Mouse (Mus musculus): Measurements from ENCODE around the gene Ptma. TPM values are rescaled to one million over a fixed set of nuclear protein-coding genes. Genes with fewer than 3 reads are reported as not detected.
"Not testable (repeated sequence)": the region's sequence is repeated elsewhere in the genome, so short reads cannot be mapped to it uniquely, and the experiment has no call there.

Ptma gene
- 3,352 and 3,592 TPM in 2 replicates for polyA plus RNA-seq (2016; fragmentation: Nextera tagmentation; extraction: Ambion mirVana)

DNA sequence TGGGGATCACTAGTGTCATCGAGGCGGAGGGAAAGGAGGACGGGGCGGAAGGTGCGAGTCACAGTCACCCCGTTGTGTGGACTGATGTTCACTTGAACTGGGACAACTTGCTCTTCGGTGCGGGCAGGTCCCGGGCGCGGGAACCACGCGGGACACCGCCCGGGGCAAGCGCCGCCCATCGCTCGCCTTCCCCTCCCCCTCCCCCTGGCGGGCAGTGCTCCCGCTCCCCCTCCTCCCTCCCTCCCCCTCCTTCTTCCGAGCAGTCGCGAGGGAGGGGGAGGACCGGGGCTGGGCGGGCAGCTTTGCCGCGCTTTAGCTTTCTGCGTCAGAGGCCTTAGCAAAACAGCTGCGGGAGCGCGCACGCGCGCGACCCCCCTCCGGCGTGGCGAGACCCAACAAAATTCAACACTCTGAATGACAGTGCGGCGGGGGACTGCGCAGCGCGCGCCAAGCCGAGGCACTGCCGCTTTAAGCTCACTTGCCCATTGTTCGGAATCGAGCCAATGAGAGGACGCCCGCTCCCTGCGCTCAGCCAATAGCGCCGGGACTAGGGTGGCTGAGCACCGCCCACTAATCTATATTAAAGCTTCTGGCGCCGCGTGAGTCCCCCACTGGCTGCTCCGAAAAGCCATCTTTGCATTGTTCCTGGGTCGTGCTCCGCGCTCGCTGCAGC lies at the start of gene Ptma:
Ptma (plus strand) TSS at position 611 of the 673 bp plus-strand sequence.
- H3K4me3 ChIP-seq, result peak within 1 kb of the TSS; percentile 100
- H3K36me3 ChIP-seq (replicated peaks), result peaks cover 35% of the 10 kb centered on the region
- H3K27me3 ChIP-seq (replicated peaks; ENCODE audit: low read depth, poor library complexity, severe bottlenecking), result no peaks in the 10 kb centered on the region
- under 1% methylated on average over 60 of the region's 63 CpGs for WGBS
- H3K9me3 ChIP-seq, result no peaks in the 10 kb centered on the region
- peaks cover 59% of the 10 kb centered on the region for H3K4me1 ChIP-seq
- DNase-seq (ENCODE audit: low spot score), result peak; percentile 100
- H3K27ac ChIP-seq (replicated peaks), result peak within 1 kb of the TSS; percentile 99

DNA sequence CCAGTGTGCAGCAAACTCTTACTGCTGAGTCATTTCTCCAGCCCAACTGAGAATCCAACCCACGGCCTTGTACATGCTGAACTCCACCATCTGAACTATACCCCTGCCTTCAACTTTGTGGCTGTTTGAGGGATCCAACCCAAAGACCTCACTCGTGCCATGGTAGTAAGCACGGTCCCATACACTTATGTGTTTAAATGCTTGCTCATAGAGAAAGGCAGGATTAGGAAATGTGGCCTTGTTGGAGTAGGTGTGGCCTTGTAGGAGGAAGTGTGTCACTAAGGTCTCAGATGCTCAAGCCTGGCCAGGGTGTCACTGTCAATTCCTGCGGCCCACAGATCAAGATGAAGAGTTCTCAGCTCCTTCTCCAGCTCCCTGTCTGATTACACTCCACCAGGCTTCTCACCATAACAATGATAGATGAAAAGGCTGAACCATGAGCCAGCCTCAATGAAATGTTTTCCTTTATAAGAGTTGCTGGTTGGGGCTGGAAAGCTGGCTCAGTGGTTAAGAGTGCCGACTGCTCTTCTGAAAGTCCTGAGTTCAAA lies 48.7 kb upstream of the Ptma start:
- 93% methylated on average over 5 of the region's 5 CpGs for WGBS
- H3K27me3 ChIP-seq (replicated peaks; ENCODE audit: low read depth, poor library complexity, severe bottlenecking), result no peaks in the 10 kb centered on the region

DNA sequence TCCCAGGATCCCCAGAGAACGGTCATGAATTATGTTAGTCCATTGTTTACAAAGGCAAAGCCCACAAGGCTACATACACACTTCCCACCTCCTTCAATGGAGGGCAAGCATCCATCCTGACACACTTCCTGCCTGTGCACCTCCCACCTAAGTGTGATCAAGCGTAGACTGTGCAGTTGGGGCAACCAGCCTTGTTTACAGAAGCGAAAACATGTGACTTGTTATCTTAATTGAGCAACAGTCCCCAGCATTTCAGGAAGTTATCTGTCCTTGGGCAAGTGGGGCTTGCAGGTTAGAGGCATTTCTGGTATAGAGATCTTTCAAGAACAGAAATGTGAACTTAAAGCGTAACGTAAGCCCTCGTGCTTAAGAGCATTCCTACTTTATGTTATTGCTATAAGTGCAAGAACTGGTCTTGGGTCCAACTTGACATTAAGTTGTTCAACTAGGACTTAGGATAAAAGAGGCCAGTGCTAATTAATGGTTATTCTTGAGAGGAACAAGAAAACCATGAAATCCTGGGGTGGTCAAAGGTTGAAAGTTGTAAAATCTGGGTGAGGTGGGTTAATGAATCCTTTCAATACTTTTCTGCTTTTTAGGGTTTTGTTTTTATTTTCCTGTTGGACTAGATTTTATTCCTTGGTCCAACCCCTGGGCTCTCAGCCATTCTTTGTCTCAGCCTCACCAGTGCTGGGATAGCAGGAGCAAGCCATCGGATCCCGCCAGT lies 47.3 kb upstream of the Ptma start:
- H3K27ac ChIP-seq (replicated peaks), result no peak overlapping the region
- 87% methylated on average over 8 of the region's 8 CpGs for WGBS
- H3K4me1 ChIP-seq, result peaks cover 18% of the 10 kb centered on the region
- no peak overlapping the region for H3K4me3 ChIP-seq
- no peak for DNase-seq (ENCODE audit: low spot score)
- no peaks in the 10 kb centered on the region for H3K27me3 ChIP-seq (replicated peaks; ENCODE audit: low read depth, poor library complexity, severe bottlenecking)
- no peaks in the 10 kb centered on the region for H3K36me3 ChIP-seq (replicated peaks)
- H3K9me3 ChIP-seq, result no peaks in the 10 kb centered on the region

More for the DNA sequence above, 48.7 kb upstream of the Ptma start:
- no peak for DNase-seq (ENCODE audit: low spot score)
- Histone ChIP-seq H3K36me3 (replicated peaks) (no peaks in the 10 kb centered on the region), H3K9me3 (no peaks in the 10 kb centered on the region), H3K27ac (replicated peaks) (no peak overlapping the region), H3K4me1 (peaks cover 20% of the 10 kb centered on the region), H3K4me3 (no peak overlapping the region)

DNA sequence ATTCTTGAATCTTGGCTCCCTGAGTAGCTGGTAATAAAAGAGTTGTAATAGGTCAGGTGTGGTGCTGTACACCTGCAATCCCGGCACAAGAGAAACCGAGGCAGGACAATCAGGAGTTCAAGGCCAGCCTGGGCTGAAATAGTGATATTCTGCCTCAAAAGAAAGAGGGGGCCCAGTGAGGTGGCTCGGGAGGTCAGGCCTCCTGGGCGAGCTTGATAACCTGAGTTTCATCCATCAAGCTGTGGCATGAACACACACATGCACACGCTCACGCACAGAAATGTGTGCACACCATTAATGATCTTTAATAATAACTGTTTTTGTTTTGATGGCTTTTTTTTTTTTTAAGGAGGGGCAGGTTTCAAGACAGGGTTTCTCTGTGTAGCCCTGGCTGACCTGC lies 46.2 kb upstream of the Ptma start:
- Histone ChIP-seq H3K27me3 (replicated peaks; ENCODE audit: low read depth, poor library complexity, severe bottlenecking) (no peaks in the 10 kb centered on the region), H3K9me3 (no peaks in the 10 kb centered on the region), H3K27ac (replicated peaks) (no peak overlapping the region), H3K4me3 (no peak overlapping the region), H3K36me3 (replicated peaks) (no peaks in the 10 kb centered on the region), H3K4me1 (peaks cover 18% of the 10 kb centered on the region)
- DNase-seq (ENCODE audit: low spot score), result no peak
- 90% methylated on average over 6 of the region's 6 CpGs for WGBS

DNA sequence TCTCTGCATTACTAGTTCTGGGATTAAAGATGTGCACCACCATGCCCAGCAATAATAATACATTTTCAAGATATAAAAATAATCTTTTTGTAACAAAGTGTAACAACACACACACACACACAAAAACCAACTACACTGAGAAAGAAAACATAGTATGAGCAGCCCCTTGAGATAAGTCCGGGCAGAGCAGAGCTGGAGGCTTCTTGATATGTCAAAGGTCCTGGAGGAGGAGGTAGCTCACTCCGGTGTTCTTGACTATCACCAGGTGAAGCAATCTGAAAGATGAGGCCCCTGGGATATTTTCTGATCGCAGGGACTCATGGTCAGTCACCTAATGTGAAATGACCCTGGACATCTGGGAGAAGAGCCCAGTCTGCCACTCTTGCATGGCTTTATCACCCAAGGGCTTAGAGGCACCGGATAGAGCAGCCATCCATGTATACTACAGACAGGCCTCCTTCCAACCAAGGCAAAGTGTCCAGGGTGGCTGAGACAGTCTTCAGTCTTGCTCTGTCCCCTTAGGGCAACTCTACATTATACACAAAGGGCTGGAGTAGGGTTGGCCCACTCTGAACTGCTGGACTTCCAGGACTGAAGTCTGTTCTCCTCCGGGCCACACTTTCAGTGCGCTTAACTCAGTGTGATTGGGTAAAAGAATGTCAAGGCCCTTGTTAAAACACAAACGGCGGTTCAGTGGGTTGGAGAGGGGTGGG lies 45.6 kb upstream of the Ptma start:
- peaks cover 18% of the 10 kb centered on the region for H3K4me1 ChIP-seq
- peak overlapping the region; percentile 70 for H3K27ac ChIP-seq (replicated peaks)
- 87% methylated on average over 8 of the region's 8 CpGs for WGBS
- no peak for DNase-seq (ENCODE audit: low spot score)
- H3K4me3 ChIP-seq, result no peak overlapping the region
- H3K36me3 ChIP-seq (replicated peaks), result no peaks in the 10 kb centered on the region
- no peaks in the 10 kb centered on the region for H3K27me3 ChIP-seq (replicated peaks; ENCODE audit: low read depth, poor library complexity, severe bottlenecking)
- no peaks in the 10 kb centered on the region for H3K9me3 ChIP-seq

DNA sequence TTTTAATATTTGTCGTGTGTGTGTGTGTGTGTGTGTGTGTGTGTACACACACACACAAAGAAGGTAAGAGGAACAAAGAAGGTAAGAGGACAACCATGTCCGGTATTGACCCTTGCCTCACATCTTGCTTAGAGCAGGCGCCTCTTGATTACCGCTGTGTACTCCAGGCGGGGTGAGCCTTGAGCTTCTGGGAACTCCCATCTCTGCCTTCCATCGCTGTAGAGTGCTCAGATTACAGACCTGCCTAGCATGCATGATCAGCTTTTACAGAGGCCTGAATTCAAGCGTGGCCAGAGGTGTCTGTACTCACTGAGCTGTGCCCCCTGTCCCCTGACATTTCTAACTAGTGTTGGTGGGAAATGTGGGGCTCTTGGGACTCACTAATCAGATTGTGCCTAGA lies 45.1 kb upstream of the Ptma start:
- Histone ChIP-seq H3K27me3 (replicated peaks; ENCODE audit: low read depth, poor library complexity, severe bottlenecking) (no peaks in the 10 kb centered on the region), H3K36me3 (replicated peaks) (no peaks in the 10 kb centered on the region), H3K4me3 (no peak overlapping the region), H3K4me1 (peaks cover 18% of the 10 kb centered on the region), H3K9me3 (no peaks in the 10 kb centered on the region), H3K27ac (replicated peaks) (peak overlapping the region; percentile 70)
- 66% methylated on average over 7 of the region's 7 CpGs for WGBS
- DNase-seq (ENCODE audit: low spot score), result no peak

DNA sequence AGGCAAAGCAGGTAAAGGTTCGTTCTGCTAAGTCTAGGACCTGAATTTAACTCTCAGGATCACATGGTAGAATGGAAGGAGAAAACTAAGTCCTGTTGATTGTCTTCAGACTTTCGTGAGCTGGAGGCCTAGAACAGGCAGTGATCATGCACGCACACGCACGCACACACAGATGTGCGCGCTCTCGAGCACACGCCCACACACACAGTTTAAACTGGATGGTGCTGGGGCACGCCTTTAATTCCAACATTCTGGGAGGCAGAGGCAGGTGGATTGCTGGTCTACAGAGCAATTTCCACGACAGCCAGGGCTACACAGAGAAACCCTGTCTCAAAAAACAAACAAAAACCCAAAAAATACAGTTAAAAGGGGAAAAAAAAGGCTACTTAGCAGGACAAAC lies 44.2 kb upstream of the Ptma start:
- no peak overlapping the region for H3K4me3 ChIP-seq
- WGBS, result 88% methylated on average over 11 of the region's 11 CpGs
- H3K36me3 ChIP-seq (replicated peaks), result no peaks in the 10 kb centered on the region
- peak overlapping the region; percentile 61; the same call in 1 of the 2 replicates for H3K27ac ChIP-seq (replicated peaks)
- no peaks in the 10 kb centered on the region for H3K9me3 ChIP-seq
- no peak for DNase-seq (ENCODE audit: low spot score)
- H3K27me3 ChIP-seq (replicated peaks; ENCODE audit: low read depth, poor library complexity, severe bottlenecking), result no peaks in the 10 kb centered on the region
- H3K4me1 ChIP-seq, result peaks cover 18% of the 10 kb centered on the region

DNA sequence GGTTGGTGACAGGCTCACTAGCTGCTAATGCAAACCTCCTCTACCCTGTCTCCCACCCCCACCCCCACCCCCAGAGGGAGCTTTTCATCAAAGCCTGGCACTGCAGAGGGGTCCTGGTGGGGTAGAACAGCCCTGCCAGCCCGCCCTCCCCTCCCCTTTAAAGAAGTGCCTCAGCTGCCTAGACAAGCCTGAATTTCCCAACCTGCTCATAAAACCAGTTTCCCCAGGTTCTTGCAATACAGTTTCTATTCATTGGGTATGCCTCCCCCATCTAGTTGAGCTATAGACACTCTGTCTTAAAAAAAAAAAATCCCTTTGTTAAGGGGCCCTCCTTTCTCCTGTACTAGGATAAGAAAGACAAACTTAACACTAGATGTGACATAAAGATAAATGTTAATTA lies 43.8 kb upstream of the Ptma start:
- DNase-seq (ENCODE audit: low spot score), result no peak
- no peaks in the 10 kb centered on the region for H3K9me3 ChIP-seq
- peaks cover 18% of the 10 kb centered on the region for H3K4me1 ChIP-seq
- H3K27me3 ChIP-seq (replicated peaks; ENCODE audit: low read depth, poor library complexity, severe bottlenecking), result no peaks in the 10 kb centered on the region
- H3K27ac ChIP-seq (replicated peaks), result peak overlapping the region; percentile 61
- H3K4me3 ChIP-seq, result no peak overlapping the region
- no peaks in the 10 kb centered on the region for H3K36me3 ChIP-seq (replicated peaks)
- WGBS, result 39% methylated on average over 1 of the region's 1 CpGs

DNA sequence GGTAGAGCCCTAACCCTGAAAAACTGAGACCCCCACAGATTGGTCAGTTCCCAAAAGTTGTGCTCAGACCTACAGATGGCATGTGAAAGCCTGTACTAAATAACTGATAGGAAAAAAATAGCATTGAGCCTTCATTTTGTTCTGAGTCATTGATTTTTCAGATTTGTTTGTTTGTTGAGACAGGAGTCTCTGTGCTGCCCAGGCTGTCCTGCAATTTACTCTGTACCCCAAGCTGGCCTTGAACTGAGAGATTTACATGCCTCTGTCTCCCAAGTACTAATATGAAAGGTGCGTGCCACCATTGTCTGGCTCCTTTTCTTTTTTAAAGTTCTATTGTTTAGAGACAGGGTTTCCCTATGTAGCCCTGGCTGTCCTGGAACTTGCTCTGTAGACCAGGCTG lies 41.2 kb upstream of the Ptma start:
- Histone ChIP-seq H3K9me3 (no peaks in the 10 kb centered on the region), H3K36me3 (replicated peaks) (no peaks in the 10 kb centered on the region), H3K27me3 (replicated peaks; ENCODE audit: low read depth, poor library complexity, severe bottlenecking) (no peaks in the 10 kb centered on the region), H3K4me3 (no peak overlapping the region), H3K27ac (replicated peaks) (no peak overlapping the region), H3K4me1 (peaks cover 27% of the 10 kb centered on the region)
- 95% methylated on average over 1 of the region's 1 CpGs for WGBS
- DNase-seq (ENCODE audit: low spot score), result no peak

DNA sequence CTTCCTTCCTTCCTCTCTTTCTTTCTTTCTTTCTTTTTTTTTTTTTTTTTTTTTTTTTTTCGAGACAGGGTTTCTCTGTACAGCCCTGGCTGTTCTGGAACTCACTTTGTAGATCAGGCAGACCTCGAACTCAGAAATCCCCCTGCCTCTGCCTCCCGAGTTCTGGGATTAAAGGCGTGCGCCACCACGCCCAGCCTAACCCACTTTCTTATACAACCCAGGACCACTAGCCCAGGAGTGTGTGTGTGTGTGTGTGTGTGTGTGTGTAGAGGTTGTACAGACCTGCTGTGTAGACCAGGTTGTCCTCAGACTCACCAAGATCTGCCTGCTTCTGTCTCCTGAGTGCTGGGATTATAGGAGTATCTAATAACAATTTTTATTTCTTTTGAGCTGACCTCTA lies 40.7 kb upstream of the Ptma start:
- not testable (repeated sequence) for H3K27ac ChIP-seq (replicated peaks); DNase-seq (ENCODE audit: low spot score); H3K4me3 ChIP-seq; H3K36me3 ChIP-seq (replicated peaks); H3K9me3 ChIP-seq; H3K27me3 ChIP-seq (replicated peaks; ENCODE audit: low read depth, poor library complexity, severe bottlenecking)
- H3K4me1 ChIP-seq, result peaks cover 30% of the 10 kb centered on the region
- 96% methylated on average over 6 of the region's 6 CpGs for WGBS

DNA sequence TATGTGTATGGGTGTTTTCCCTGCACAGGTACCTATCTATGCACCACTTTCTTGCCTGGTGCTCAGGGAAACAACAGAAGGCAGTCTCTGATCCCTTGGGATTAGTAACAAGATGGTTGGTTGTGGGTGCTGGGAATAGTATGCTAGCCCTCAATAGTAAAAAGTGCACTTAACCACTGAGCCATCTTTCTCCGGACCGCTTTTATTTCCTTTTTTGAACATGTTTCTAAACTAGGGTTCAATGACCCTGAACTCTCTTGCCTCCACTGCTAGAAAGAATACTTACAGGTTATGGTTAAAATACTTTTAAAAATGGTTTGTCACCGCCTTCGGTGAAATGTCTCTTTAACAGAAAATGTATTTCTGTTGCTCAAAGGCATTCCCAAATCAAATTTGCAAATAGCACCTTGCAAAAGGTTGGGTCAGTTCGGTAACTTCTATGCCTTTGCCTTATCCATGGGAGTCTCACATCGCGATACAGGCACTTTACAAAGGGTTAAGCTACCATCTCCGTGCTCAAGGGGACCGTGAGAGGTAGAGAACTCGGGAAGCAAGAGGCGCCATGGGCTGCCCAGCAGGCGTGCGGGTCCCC lies 39.7 kb upstream of the Ptma start:
- peak overlapping the region; percentile 72 for H3K4me3 ChIP-seq
- H3K27ac ChIP-seq (replicated peaks), result peak overlapping the region; percentile 99
- H3K36me3 ChIP-seq (replicated peaks), result no peaks in the 10 kb centered on the region
- no peak for DNase-seq (ENCODE audit: low spot score)
- no peaks in the 10 kb centered on the region for H3K9me3 ChIP-seq
- no peaks in the 10 kb centered on the region for H3K27me3 ChIP-seq (replicated peaks; ENCODE audit: low read depth, poor library complexity, severe bottlenecking)
- WGBS, result 8% methylated on average over 13 of the region's 13 CpGs
- peaks cover 27% of the 10 kb centered on the region for H3K4me1 ChIP-seq

DNA sequence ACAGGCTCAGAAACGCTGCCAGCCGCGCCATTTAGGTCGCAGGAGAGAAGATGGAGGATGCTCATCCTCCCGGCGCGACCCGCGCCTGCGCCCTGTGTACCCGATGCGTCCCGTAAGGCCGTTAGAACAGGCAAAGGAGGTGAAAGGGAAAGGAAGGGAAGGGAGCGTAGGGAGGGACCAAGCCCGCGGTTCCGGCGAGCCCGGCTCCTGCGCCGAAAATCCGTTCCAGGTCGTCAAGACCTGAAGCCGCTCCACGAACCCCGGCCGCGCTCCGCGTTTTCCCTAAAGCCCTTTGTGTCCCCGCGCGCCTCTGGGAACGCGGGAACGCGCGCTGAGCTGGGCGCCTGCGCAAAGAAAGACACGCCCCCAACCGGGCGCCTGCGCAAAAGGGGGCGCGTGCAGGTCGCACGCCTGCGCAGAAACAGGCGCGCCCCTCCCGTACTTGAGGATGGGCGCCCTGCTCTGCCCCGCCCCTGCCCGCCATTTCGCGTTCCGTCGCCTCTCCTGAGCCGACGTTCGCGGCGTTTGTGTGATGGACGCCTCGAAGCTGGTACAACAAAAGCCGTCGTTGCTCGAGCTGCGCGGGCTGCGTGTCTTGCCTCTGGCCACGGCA lies 39.1 kb upstream of the Ptma start:
- no peaks in the 10 kb centered on the region for H3K27me3 ChIP-seq (replicated peaks; ENCODE audit: low read depth, poor library complexity, severe bottlenecking)
- H3K9me3 ChIP-seq, result no peaks in the 10 kb centered on the region
- peak overlapping the region; percentile 99 for H3K27ac ChIP-seq (replicated peaks)
- under 1% methylated on average over 74 of the region's 74 CpGs for WGBS
- H3K4me1 ChIP-seq, result peaks cover 31% of the 10 kb centered on the region
- peak overlapping the region; percentile 72 for H3K4me3 ChIP-seq
- peak; percentile 100 for DNase-seq (ENCODE audit: low spot score)
- H3K36me3 ChIP-seq (replicated peaks), result no peaks in the 10 kb centered on the region
